Mouse (Mus musculus): ENCODE results near the gene Mrpl58.
"Not testable (repeated sequence)": the region's sequence is repeated elsewhere in the genome, so short reads cannot be mapped to it uniquely, and the experiment has no call there.

Mrpl58 gene

DNA sequence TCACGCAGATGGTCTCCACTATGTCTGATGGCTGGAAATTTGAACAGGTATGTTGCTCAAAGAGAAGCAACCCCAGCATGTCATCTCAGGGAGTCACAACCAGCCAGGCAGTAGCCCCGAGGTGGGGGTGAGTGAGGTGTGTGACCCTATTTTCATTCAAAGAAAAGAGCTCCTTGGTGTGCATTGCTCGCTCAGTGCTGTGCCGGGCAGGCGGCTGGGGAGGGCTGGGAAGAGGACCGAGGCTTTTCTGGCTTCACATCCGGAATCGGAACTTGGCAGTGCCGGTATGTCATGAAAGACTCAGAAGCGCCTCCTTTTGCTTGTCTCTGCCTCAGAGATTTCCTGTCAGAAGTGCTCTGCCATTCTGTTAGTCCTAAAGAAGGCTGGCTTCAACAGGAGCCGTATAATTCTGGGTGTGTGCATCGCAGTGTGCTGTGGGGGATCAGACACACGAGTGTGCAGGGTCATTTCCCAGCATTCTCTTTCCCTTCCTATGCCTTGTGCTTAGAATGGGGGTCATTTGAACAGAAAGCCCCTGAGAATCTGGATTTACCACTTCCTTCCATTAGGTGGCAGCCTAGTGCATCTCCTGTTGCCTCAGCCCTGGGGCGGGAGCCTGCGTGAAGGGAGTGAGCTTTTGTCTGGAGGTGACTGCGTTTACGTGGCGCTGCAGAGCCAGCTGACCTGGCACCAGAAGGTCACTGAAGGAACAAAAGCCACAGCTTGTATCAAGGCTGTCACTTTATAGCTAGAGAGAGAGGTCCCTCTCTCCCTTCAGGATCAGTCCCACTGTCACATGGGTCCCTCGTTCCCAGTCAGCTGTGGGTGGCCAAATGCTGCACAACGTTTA is 24.2 kb downstream of the Mrpl58 start:
- DNase-seq: peak; percentile 80 to 82

GRCm38 (mm10) chr11:115429307-115429706 is 25.8 kb downstream of the Mrpl58 start:
- DNase-seq: peak; percentile 52 to 64

GRCm38 (mm10) chr11:115430561-115430960 is 27.0 kb downstream of the Mrpl58 start:
- peak in 1 of 2 experiments; percentile 6 for DNase-seq

GRCm38 (mm10) chr11:115432814-115433213 is 29.3 kb downstream of the Mrpl58 start:
- DNase-seq: no peak

DNA sequence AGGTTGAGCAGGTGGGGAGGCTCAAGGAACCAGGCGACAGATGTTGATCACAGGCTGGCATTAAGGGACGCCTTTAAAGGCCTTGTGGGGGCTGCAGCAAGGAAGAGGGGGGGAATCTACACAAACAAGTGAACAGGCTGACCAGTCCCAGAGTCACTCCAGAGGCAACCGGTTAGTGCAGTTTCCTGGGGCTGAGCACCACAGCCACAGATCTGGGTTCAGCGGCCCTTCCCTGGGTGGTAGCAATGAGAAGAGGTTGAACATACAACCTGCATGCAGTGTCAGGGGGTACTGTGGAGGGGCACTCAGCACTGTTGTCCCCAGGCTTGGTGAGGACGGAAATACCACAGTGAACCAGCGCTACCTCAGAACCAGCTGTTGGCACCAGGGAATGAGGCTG is 29.8 kb downstream of the Mrpl58 start:
- peak in 1 of 2 experiments; percentile 10 for DNase-seq

DNA sequence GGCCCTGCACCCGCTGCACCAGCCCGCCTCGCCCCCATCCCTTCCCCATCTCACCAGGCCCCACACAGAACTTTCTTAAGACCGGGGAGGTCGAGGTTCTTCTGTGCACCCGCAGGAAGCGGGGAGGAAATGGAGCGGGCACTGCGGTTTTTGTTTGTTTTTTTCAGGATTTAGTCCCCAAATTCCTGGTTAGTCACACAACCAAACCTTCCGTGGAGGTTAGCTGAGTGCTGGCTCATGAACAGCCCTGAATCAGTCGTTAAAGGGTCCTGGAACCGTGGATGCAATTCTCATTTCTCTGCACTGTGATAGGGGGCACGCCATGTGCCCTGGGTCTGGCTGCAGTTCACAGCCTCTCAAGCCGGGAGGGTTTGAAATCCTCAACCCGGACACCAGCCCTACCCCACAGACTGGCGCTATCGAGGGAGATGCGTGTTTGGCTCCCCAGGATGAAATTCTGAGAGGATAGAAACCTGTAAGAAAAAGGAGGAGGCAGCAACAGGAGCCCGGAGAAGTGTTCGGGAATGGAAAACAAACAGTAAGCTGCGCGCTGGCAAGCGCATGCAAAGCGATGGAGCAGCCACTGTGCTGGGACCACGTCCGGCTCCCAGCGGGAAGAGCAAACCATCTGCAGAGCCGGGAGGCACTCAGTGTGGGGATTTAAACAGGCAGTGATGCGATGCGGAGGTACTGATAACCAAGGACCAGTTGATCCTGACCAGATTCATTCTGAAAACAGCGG is 32.2 kb downstream of the Mrpl58 start:
- DNase-seq: peak; percentile 78 to 79

- no peak for DNase-seq
Measured at GRCm38 (mm10) chr11:115437571-115438122, 34.1 kb downstream of the Mrpl58 start.

DNA sequence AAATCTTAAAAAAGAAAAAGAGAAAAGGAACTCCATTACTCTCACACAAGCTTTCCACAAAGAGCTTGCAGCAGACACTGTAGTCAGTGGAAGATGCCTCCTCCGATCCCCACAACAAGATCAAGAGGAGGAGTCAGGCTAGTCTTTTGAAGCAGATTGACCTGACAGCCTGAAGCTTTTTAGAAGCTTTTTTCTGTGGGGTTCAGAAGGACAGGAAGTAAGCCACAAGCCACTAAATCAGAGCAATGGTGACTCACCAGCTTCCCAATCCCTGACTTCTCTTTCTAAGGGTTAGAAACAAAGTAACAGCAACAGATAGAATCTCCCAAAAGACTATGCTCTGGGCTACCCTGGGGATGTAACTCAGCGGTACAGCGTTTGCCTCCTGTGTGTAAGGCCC is 35.8 kb downstream of the Mrpl58 start:
- no peak for DNase-seq

- no peak for DNase-seq
Measured at GRCm38 (mm10) chr11:115439906-115440595, 36.5 kb downstream of the Mrpl58 start, which contains the start of gene Trim80. Gene Trim80, plus strand, starts transcription at chr11:115440545.

DNA sequence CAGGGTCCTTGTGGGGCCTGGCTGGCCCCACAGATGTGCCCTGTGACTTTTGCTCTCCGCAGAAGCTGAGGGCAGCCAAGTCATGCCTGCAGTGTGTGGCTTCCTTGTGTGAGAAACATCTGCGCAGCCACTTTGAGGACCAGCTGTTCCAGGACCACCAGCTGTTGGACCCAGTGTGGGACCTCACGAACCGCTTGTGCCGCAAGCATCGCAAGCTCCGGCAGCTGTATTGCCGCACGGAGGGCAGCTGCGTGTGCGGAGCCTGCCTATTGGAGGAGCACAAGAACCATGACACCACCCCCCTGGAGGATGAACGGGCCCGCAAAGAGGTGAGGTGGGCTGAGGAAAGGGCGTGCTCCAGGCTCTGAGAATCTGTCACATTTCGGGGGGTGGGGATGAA is 37.9 kb downstream of the Mrpl58 start:
- no peak for DNase-seq

GRCm38 (mm10) chr11:115446906-115447305 is 43.4 kb downstream of the Mrpl58 start:
- no peak for DNase-seq

GRCm38 (mm10) chr11:115447321-115447885 is 43.9 kb downstream of the Mrpl58 start:
- no peak for DNase-seq

GRCm38 (mm10) chr11:115448075-115448474 is 44.5 kb downstream of the Mrpl58 start:
- no peak for DNase-seq

DNA sequence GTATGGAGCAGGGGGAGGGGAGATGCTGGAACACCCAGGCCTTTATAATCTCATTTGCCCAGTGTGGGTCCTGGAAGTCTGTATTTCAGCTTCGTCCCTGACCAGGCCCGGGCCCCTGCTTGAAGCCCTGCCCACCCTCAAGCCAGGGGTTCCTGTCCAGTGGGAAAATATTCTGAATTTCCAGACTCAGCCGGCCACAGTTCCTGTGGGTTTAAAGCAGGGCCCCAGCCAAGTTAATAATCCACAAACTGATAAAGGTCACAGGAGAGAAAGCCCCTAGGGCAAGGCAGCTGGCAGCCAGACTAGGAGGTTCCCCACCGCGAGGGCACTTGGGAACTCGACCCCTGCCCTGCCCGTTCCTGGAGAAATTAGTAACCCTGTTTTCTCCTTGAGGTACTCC is 45.4 kb downstream of the Mrpl58 start:
- DNase-seq: no peak

DNA sequence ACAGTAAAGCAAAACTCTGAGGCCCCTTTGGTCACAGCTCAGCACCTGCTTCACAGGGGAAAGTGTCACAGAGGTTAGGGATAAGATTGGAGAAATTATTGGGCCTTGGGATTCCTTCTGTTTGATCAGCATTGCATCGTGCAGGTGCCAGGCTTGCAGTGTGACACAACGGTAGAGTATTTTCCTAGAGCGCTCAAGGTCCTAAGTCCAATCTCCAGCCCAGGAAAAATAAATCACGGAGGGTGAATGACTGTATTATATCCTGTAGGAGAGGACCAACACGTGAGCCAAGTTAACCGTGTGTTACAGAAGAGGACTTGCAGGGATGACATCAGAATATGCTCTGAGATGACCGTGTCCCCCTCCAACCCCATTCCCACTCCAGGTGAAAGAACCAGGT is 46.6 kb downstream of the Mrpl58 start:
- DNase-seq: no peak

DNA sequence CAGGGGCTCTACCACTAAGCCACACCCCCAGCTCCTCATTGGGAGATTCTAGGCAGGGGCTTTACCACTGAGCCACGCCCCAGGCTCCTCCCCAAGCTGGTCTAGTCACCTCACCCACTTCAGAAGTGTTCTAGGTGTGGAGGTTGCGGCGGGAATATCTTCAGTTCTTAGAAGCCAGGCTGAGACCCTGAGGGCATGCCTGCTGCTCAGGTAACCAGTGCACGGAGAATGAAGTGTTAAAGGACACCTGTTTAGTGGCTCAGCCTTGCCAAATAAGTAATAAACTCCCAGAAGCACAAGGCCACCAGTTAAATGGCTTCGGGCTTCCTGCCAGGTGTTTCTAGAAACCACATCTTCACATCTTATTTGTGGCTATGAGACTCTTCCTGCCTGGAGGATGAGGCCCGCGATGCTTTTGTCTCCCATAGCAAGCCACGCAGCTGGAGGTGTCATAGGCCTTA is 48.3 kb downstream of the Mrpl58 start:
- DNase-seq: no peak

DNA sequence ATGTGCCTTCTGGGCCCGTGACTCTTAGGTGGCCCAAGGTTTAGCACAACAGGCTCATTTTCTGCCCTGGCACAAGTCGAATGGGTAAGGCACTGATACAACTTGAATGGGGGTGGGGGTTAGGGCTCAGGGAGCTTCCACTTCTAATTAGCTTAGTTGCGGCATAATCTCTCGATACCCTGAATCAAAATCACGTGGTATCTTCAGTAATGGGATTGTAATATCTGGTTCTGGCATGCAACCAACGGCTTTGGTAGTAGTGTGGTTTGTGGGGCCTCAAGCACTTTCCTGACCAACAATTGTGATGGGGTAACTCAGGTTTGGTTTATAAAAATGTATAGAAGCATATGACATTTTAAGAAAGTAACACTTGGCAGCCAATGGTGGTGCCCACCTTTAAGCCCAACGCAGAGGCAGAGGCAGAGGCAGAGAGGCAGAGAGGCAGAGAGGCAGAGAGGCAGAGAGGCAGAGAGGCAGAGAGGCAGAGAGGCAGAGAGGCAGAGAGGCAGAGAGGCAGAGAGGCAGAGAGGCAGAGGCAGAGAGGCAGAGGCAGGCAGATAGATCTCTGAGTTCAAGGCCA is 48.8 kb downstream of the Mrpl58 start:
- no peak for DNase-seq

- DNase-seq: no peak
Measured at GRCm38 (mm10) chr11:115453306-115453705, 49.8 kb downstream of the Mrpl58 start.

DNA sequence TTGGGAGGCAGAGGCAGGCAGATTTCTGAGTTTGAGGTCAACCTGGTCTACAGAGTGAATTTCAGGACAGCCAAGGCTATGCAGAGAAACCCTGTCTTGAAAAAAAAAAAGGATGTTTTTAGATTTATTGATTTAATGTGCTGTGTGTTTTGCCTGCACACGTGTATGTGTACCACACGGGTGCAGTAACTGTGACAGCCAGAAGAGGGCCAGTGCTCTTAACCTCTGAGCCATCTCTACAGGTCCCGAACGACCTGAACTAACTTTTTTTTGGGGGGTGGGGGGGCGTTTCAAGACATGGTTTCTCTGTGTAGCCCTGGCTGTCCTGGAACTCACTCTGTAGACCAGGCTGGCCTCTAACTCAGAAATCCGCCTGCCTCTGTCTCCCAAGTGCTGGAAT is 51.3 kb downstream of the Mrpl58 start:
- not testable (repeated sequence) for DNase-seq

DNA sequence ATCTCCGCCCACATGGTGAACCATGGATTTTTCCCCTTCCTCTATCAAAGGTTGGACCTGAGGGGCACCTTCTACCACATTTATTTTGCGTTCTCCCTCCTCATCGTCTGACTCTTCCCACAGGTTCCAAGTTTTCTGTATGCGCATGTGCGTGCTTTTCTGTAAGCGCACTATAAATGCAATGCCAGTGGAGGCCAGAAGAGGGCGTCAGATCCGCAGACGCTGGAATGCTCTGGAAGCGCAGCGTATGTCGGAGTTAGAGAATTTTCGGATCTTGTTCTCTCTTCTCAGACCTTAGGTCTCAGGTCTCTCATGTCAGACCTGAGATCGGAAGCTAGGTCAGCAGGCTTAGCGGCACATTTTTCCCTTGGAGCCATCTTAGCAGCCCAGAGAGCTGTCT is 52.1 kb downstream of the Mrpl58 start:
- DNase-seq: no peak

- no peak for DNase-seq
Measured at GRCm38 (mm10) chr11:115456182-115456581, 52.6 kb downstream of the Mrpl58 start.

DNA sequence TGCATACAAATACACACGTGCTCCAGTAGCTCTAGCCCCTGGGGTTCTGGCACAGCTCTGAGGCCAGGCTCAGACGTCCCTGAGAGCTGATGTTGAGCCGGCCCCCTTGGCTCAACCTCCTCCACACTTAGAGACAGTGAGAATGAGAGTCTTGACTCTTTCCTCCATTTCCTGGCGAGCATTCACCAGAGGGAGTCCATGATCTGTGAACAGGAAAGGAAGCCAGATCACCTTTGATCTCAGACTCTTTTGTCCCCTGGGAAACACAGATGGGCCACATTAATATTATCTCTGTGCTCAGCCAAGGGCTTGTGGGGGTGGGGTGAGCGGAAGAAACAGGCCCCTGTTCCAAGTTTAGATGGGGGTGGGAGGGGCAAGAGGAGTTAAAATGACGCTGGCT is 53.9 kb downstream of the Mrpl58 start:
- DNase-seq: no peak
